ENCODE assay signal across 26 mouse cellular contexts in the genomic region with DNA sequence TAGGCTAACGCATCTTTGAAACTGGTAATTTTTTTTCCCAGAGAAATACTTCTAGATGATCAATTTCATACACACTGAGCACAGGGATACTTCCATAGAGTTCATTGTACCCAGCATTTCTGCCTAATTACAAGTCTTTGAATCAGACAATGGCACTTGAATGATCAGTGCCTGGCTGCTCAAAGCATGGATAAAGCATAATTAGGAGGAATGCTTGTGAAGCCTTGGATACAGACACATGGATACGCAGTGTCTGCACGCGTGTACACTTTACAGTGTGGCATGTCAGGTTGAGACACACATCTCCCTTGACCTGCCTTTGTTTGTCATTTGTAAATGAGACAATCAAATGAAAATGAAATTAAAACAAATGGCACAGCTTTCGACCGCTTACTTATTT.
DNase-seq lines count a peak whose midpoint lies in the region; ATAC-seq and TF ChIP-seq lines count a peak whose summit lies in the region.
"Had no signal": no experiment of that assay in that cellular context is flagged by ENCODE, and none has a peak within 500 bp of the region (broad histone marks: within the 10 kb centered on the region; RNA-seq: fewer than 3 reads in every experiment).

No protein-coding gene starts in this region.

- TF ChIP-seq CTCF in brain, embryonic 14.5 days (IDR thresholded peaks at IDR 0.05; ENCODE audit: borderline replicate concordance, extremely low read depth, insufficient read depth, insufficient read length), result no peak

- H3K9me3 ChIP-seq in hindbrain, embryonic 12.5 days (replicated peaks), result no peaks in the 10 kb centered on the region
- H3K9me3 ChIP-seq in hindbrain, embryonic 10.5 days, result no peaks in the 10 kb centered on the region
- no peaks in the 10 kb centered on the region for H3K9me3 ChIP-seq in forebrain, embryonic 16.5 days (ENCODE audit: control insufficient read depth, low read length)
- no peaks in the 10 kb centered on the region for H3K9me3 ChIP-seq in heart, embryonic 10.5 days
- H3K9me3 ChIP-seq: embryonic facial prominence, embryonic 13.5 days; limb, embryonic 13.5 days; liver, embryonic 12.5 days; stomach, embryonic 15.5 days had no signal

- no peaks in the 10 kb centered on the region for H3K36me3 ChIP-seq in hindbrain, embryonic 12.5 days
- no peaks in the 10 kb centered on the region for H3K36me3 ChIP-seq in hindbrain, embryonic 10.5 days
- H3K36me3 ChIP-seq in forebrain, embryonic 16.5 days (ENCODE audit: control insufficient read depth, insufficient read depth), result no peaks in the 10 kb centered on the region
- no peaks in the 10 kb centered on the region for H3K36me3 ChIP-seq in heart, embryonic 10.5 days
- H3K36me3 ChIP-seq: embryonic facial prominence, embryonic 13.5 days; limb, embryonic 13.5 days; liver, embryonic 12.5 days; stomach, embryonic 15.5 days had no signal

- no peak for DNase-seq in hindbrain, embryonic 10.5 days (ENCODE audit: low spot score)
- peak; percentile 81 for DNase-seq in brain, embryonic 14.5 days (ENCODE audit: low read depth)
- DNase-seq in retina, embryonic 14.5 days (ENCODE audit: low spot score), result peak; percentile 71
- DNase-seq in gastrocnemius, postnatal 14 days, result no peak
- DNase-seq in heart, embryonic 10.5 days (ENCODE audit: low spot score), result no peak
- DNase-seq: adrenal gland, postnatal 25 days; cerebellum, adult 11 months; cerebellum, adult 9-11 months; gastrocnemius, adult 2 months; kidney, adult 18-20 months; kidney, postnatal 4 days; lung, adult 18-20 months; lung, postnatal 10 days; right cerebral cortex, adult 18-20 months; thymus, adult 2 months; thymus, postnatal 4 days had no signal

- H3K27me3 ChIP-seq in hindbrain, embryonic 12.5 days, result no peaks in the 10 kb centered on the region
- H3K27me3 ChIP-seq in hindbrain, embryonic 10.5 days (ENCODE audit: insufficient read depth, poor library complexity, severe bottlenecking), result no peaks in the 10 kb centered on the region
- no peaks in the 10 kb centered on the region for H3K27me3 ChIP-seq in forebrain, embryonic 16.5 days (replicated peaks; ENCODE audit: control insufficient read depth, insufficient read depth, low read length)
- no peaks in the 10 kb centered on the region for H3K27me3 ChIP-seq in heart, embryonic 10.5 days (ENCODE audit: insufficient read depth, poor library complexity, severe bottlenecking)
- H3K27me3 ChIP-seq: embryonic facial prominence, embryonic 13.5 days; limb, embryonic 13.5 days; liver, embryonic 12.5 days; stomach, embryonic 15.5 days had no signal

- H3K4me2 ChIP-seq in hindbrain, embryonic 12.5 days (replicated peaks), result no peak overlapping the region
- H3K4me2 ChIP-seq in forebrain, embryonic 16.5 days (ENCODE audit: low read length), result no peak overlapping the region
- H3K4me2 ChIP-seq: embryonic facial prominence, embryonic 13.5 days; heart, embryonic 11.5 days; limb, embryonic 13.5 days; liver, embryonic 12.5 days; stomach, embryonic 15.5 days had no signal

- intact Hi-C loops in gastrocnemius, postnatal 14 days (cut with DNase I; ENCODE audit: low total_unique reads), result no loop called here

- peaks cover 17% of the 10 kb centered on the region for H3K4me1 ChIP-seq in hindbrain, embryonic 12.5 days
- H3K4me1 ChIP-seq in hindbrain, embryonic 10.5 days (replicated peaks), result peaks cover 22% of the 10 kb centered on the region
- H3K4me1 ChIP-seq in forebrain, embryonic 16.5 days (replicated peaks; ENCODE audit: control insufficient read depth, insufficient read depth, low read length), result peaks cover 6% of the 10 kb centered on the region
- peaks cover 5% of the 10 kb centered on the region; the same call in 1 of the 2 replicates for H3K4me1 ChIP-seq in heart, embryonic 10.5 days
- H3K4me1 ChIP-seq: liver, embryonic 12.5 days had no signal

- H3K27ac ChIP-seq in hindbrain, embryonic 12.5 days, result no peak overlapping the region
- no peak overlapping the region for H3K27ac ChIP-seq in hindbrain, embryonic 10.5 days
- H3K27ac ChIP-seq in forebrain, embryonic 16.5 days (ENCODE audit: low read length), result no peak overlapping the region
- no peak overlapping the region for H3K27ac ChIP-seq in heart, embryonic 10.5 days
- H3K27ac ChIP-seq: embryonic facial prominence, embryonic 13.5 days; gastrocnemius, adult 2 months; limb, embryonic 13.5 days; liver, embryonic 12.5 days; stomach, embryonic 15.5 days had no signal

- H3K4me3 ChIP-seq in hindbrain, embryonic 12.5 days, result no peak overlapping the region
- no peak overlapping the region for H3K4me3 ChIP-seq in hindbrain, embryonic 10.5 days
- no peak overlapping the region for H3K4me3 ChIP-seq in forebrain, embryonic 16.5 days (replicated peaks; ENCODE audit: low read length)
- H3K4me3 ChIP-seq in heart, embryonic 10.5 days, result no peak overlapping the region
- H3K4me3 ChIP-seq: embryonic facial prominence, embryonic 13.5 days; erythroblast, embryonic 14.5 days; gastrocnemius, adult 2 months; limb, embryonic 13.5 days; liver, embryonic 12.5 days; stomach, embryonic 15.5 days had no signal

- WGBS in hindbrain, embryonic 12.5 days, result 55% methylated on average over 6 of the region's 6 CpGs
- WGBS in hindbrain, embryonic 10.5 days, result 70% methylated on average over 6 of the region's 6 CpGs
- 10% methylated on average over 6 of the region's 6 CpGs for WGBS in forebrain, embryonic 16.5 days
- WGBS in heart, embryonic 10.5 days, result 89% methylated on average over 6 of the region's 6 CpGs

- peak; percentile 71; the same call in 1 of the 2 replicates for ATAC-seq in hindbrain, embryonic 12.5 days (ENCODE audit: low FRiP score)
- ATAC-seq in forebrain, embryonic 16.5 days, result peak; percentile 80
- ATAC-seq: CD4-positive, CD25-positive, alpha-beta regulatory T cell, adult 4 months; inflammation-experienced regulatory T-cells, adult 6 months; liver, embryonic 12.5 days had no signal

- no peak for TF ChIP-seq POLR2A in brain, embryonic 14.5 days (IDR thresholded peaks at IDR 0.05; ENCODE audit: borderline replicate concordance, extremely low read depth, insufficient read depth, insufficient read length, poor library complexity, severe bottlenecking)

- no peak overlapping the region for H3K9ac ChIP-seq in hindbrain, embryonic 12.5 days
- H3K9ac ChIP-seq in forebrain, embryonic 16.5 days (replicated peaks; ENCODE audit: low read depth, low read length), result no peak overlapping the region
- H3K9ac ChIP-seq: embryonic facial prominence, embryonic 13.5 days; limb, embryonic 13.5 days; liver, embryonic 12.5 days; stomach, embryonic 15.5 days had no signal

Comparison
In these comparisons a context has a peak if more than half of its experiments do, and no peak if none do; other contexts are left out.
1. DNase-seq: peak in brain, embryonic 14.5 days (single experiment) and retina, embryonic 14.5 days (single experiment); none in hindbrain, embryonic 10.5 days (single experiment), gastrocnemius, postnatal 14 days (single experiment) and heart, embryonic 10.5 days (single experiment).